Mouse (Mus musculus) cortical plate, adult 2 months (tissue): ENCODE results near the gene Txn2.

Experiments
- CTCF ChIP-seq: fragments of 200-500 bp; IDR thresholded peaks from 2 replicates; pipeline ENCODE4 v1.5.1; 2011; ENCODE audit warnings: mild to moderate bottlenecking, control low read depth, low read length; ENCODE audit not compliant: insufficient read depth; ENCODE audit errors: extremely low read depth
- POLR2A ChIP-seq: fragments of 200-500 bp; IDR thresholded peaks from 2 replicates; pipeline ENCODE4 v1.6.1; 2011; ENCODE audit warnings: mild to moderate bottlenecking, low read length, control low read depth; ENCODE audit not compliant: insufficient read depth; ENCODE audit errors: extremely low read depth

DNA sequence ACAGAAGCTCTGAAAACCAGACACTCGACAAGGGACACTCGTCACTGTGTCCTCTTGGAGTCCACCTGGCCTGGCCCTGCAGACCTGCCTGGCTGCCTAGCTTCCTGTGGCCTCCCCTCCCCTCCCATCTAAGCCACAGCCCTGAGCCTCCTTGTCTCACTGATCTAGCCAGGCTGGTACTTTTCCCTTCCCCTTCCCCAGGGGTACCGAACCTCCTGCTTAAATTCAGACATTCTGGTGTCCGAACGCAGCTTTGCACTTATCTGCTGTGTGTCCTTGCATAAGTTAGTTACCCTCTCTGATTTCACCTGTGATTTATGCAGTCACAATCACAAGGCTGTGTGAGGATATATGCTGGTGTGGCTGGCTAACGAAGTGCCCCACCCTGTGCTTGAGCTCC is 46.5 kb downstream of the Txn2 start:
- TF ChIP-seq POLR2A, result no peak
- TF ChIP-seq CTCF, result no peak
